20 mouse cellular contexts compared by ENCODE assay signal in genomic region chr15:84724199-84724598, GRCm38 (mm10). TPM values are rescaled to one million over a fixed set of nuclear protein-coding genes. Genes with fewer than 3 reads are reported as not detected.
DNase-seq lines count a peak whose midpoint lies in the region; ATAC-seq lines count a peak whose summit lies in the region.
"Had no signal": no experiment of that assay in that cellular context is flagged by ENCODE, and none has a peak within 500 bp of the region (broad histone marks: within the 10 kb centered on the region; RNA-seq: fewer than 3 reads in every experiment).

No protein-coding gene starts in this region.

- ATAC-seq in intestine, embryonic 14.5 days (replicated peaks; ENCODE audit: low FRiP score, low TSS enrichment, low read depth), result 0 out of 2 replicates have a peak, but pooled peaks have one; percentile 13
- ATAC-seq in hindbrain, embryonic 11.5 days (ENCODE audit: low FRiP score), result no peak
- ATAC-seq: CD4-positive, CD25-positive, alpha-beta regulatory T cell, adult 4 months; hindbrain, postnatal 0 days had no signal

- peak; percentile 74 for DNase-seq in R1 (ENCODE audit: low read depth, low spot score)
- no peak for DNase-seq in intestine, embryonic 14.5 days (ENCODE audit: low spot score)
- peak; percentile 30 for DNase-seq in kidney, postnatal 14 days
- DNase-seq in lung, postnatal 25 days (ENCODE audit: low spot score), result peak; percentile 76
- DNase-seq in hindbrain, embryonic 11.5 days (ENCODE audit: low spot score), result no peak
- DNase-seq in spleen, postnatal 10 days (ENCODE audit: low spot score in 2 of 2), result no peak
- DNase-seq in heart, postnatal 4 days, result no peak
- DNase-seq in retina, postnatal 1 day, result no peak
- DNase-seq: cerebellum, adult 9-11 months; heart, adult 18-20 months; heart, postnatal 14 days; spleen, adult 18-20 months; thymus, adult 2 months had no signal

- H3K27ac ChIP-seq in intestine, embryonic 14.5 days (ENCODE audit: low read depth), result no peak overlapping the region
- H3K27ac ChIP-seq in hindbrain, embryonic 11.5 days (ENCODE audit: low read depth, low read length), result no peak overlapping the region
- H3K27ac ChIP-seq: embryonic facial prominence, embryonic 12.5 days; forebrain, embryonic 10.5 days; hindbrain, postnatal 0 days had no signal

- no peaks in the 10 kb centered on the region for H3K36me3 ChIP-seq in intestine, embryonic 14.5 days (ENCODE audit: control insufficient read depth, insufficient read depth, low read length)
- no peaks in the 10 kb centered on the region for H3K36me3 ChIP-seq in hindbrain, embryonic 11.5 days (ENCODE audit: control insufficient read depth, insufficient read depth, low read length)
- H3K36me3 ChIP-seq: embryonic facial prominence, embryonic 12.5 days; forebrain, embryonic 10.5 days had no signal

- peaks cover 28% of the 10 kb centered on the region for H3K4me1 ChIP-seq in intestine, embryonic 14.5 days (replicated peaks; ENCODE audit: control insufficient read depth, insufficient read depth, low read length)
- H3K4me1 ChIP-seq in hindbrain, embryonic 11.5 days (replicated peaks; ENCODE audit: control insufficient read depth, insufficient read depth, low read length), result peaks cover 2% of the 10 kb centered on the region; the same call in 1 of the 2 replicates

- H3K4me3 ChIP-seq in intestine, embryonic 14.5 days (ENCODE audit: low read depth, low read length), result no peak overlapping the region
- no peak overlapping the region for H3K4me3 ChIP-seq in hindbrain, embryonic 11.5 days (ENCODE audit: low read depth, low read length)
- H3K4me3 ChIP-seq: embryonic facial prominence, embryonic 12.5 days; forebrain, embryonic 10.5 days; megakaryocyte, embryonic 14.5 days had no signal

- H3K27me3 ChIP-seq in intestine, embryonic 14.5 days (replicated peaks; ENCODE audit: control insufficient read depth, insufficient read depth, low read length), result no peaks in the 10 kb centered on the region
- H3K27me3 ChIP-seq in hindbrain, embryonic 11.5 days (ENCODE audit: control insufficient read depth, insufficient read depth, low read length), result peaks cover 19% of the 10 kb centered on the region

- H3K9ac ChIP-seq in intestine, embryonic 14.5 days (ENCODE audit: low read length), result no peak overlapping the region
- no peak overlapping the region for H3K9ac ChIP-seq in hindbrain, embryonic 11.5 days (ENCODE audit: low read depth, low read length)
- H3K9ac ChIP-seq: embryonic facial prominence, embryonic 12.5 days had no signal

- H3K9me3 ChIP-seq in intestine, embryonic 14.5 days (ENCODE audit: control insufficient read depth, low read length), result no peaks in the 10 kb centered on the region
- H3K9me3 ChIP-seq in hindbrain, embryonic 11.5 days (ENCODE audit: control insufficient read depth, low read length), result no peaks in the 10 kb centered on the region
- H3K9me3 ChIP-seq: embryonic facial prominence, embryonic 12.5 days; forebrain, embryonic 10.5 days; megakaryocyte, embryonic 14.5 days had no signal

- WGBS in intestine, embryonic 14.5 days, result 55% methylated on average over 4 of the region's 4 CpGs
- 59% methylated on average over 4 of the region's 4 CpGs for WGBS in hindbrain, embryonic 11.5 days

- no peak overlapping the region for H3K4me2 ChIP-seq in intestine, embryonic 14.5 days (ENCODE audit: low read length)
- no peak overlapping the region for H3K4me2 ChIP-seq in hindbrain, embryonic 11.5 days (replicated peaks; ENCODE audit: low read depth, low read length)
- H3K4me2 ChIP-seq: embryonic facial prominence, embryonic 12.5 days had no signal

RNA-seq across cellular contexts. Expression of gene Arhgap8, which starts 4.3 kb away (rescaled TPM):
- 13.8 and 15.2 TPM in 2 replicates for polyA plus RNA-seq in intestine, embryonic 14.5 days (2014; fragmentation: Nextera tagmentation; extraction: Ambion mirVana)
- polyA plus RNA-seq in hindbrain, embryonic 11.5 days (2014; fragmentation: Nextera tagmentation; extraction: Ambion mirVana), result 2.3 and 2.9 TPM in 2 replicates
- total RNA-seq in heart, postnatal 4 days (2021), result 1 to 10 TPM; 3.8 to 4.0 TPM
- total RNA-seq: liver, adult 2 months; monocyte, adult 5-6 weeks had no signal
- polyA plus RNA-seq: CD4-positive, CD25-positive, alpha-beta regulatory T cell, adult 4 months had no signal

RNA-seq across cellular contexts. Expression of gene Prr5, which starts 54.8 kb away (rescaled TPM):
- polyA plus RNA-seq in intestine, embryonic 14.5 days (2014; fragmentation: Nextera tagmentation; extraction: Ambion mirVana), result 40.8 and 43.7 TPM in 2 replicates
- 12.1 and 13.9 TPM in 2 replicates for polyA plus RNA-seq in hindbrain, embryonic 11.5 days (2014; fragmentation: Nextera tagmentation; extraction: Ambion mirVana)
- 10 to 100 TPM; 11.6 to 12.3 TPM for total RNA-seq in heart, postnatal 4 days (2021)

Comparison
In these comparisons a context has a peak if more than half of its experiments do, and no peak if none do; other contexts are left out.
1. DNase-seq: peak in R1 (single experiment), kidney, postnatal 14 days (single experiment) and lung, postnatal 25 days (single experiment); none in intestine, embryonic 14.5 days (single experiment), hindbrain, embryonic 11.5 days (single experiment), spleen, postnatal 10 days (0 of 2), heart, postnatal 4 days (single experiment) and retina, postnatal 1 day (single experiment).